In the genomic region with DNA sequence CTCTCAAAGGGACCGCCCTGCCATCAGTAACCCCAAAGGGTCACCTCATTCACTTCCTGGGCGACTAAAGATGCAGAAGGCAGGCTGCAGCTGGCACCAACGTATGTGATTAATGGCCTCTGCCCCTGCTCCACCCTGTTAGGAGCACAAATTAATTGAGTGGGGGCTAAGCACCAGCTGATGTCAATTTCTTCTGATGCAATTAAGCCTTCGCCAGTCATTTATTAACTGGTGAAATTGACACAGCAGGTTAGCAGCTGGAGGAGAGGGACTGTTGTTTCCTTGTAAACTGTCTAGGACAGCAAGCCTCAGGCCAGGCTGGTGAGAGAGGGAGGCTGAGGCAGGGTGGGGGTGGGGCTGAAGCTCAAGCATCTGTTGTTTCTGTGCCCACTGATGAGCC, we compare ENCODE assay signal across 14 mouse cellular contexts. TPM values are rescaled to one million over a fixed set of nuclear protein-coding genes. Genes with fewer than 3 reads are reported as not detected.
DNase-seq lines count a peak whose midpoint lies in the region; ATAC-seq lines count a peak whose summit lies in the region.
"Had no signal": no experiment of that assay in that cellular context is flagged by ENCODE, and none has a peak within 500 bp of the region (broad histone marks: within the 10 kb centered on the region; RNA-seq: fewer than 3 reads in every experiment).

No protein-coding gene starts in this region.

- no peak overlapping the region for H3K9ac ChIP-seq in midbrain, embryonic 13.5 days (replicated peaks)
- H3K9ac ChIP-seq in midbrain, embryonic 16.5 days (ENCODE audit: low read depth, low read length) = no peak overlapping the region
- H3K9ac ChIP-seq in hindbrain, embryonic 11.5 days (ENCODE audit: low read depth, low read length) = no peak overlapping the region
- no peak overlapping the region for H3K9ac ChIP-seq in neural tube, embryonic 13.5 days
- H3K9ac ChIP-seq: limb, embryonic 13.5 days had no signal

- no peak overlapping the region for H3K4me3 ChIP-seq in midbrain, embryonic 13.5 days (replicated peaks)
- H3K4me3 ChIP-seq in midbrain, embryonic 16.5 days (ENCODE audit: low read depth, low read length) = no peak overlapping the region
- H3K4me3 ChIP-seq in hindbrain, embryonic 11.5 days (ENCODE audit: low read depth, low read length) = no peak overlapping the region
- H3K4me3 ChIP-seq in neural tube, embryonic 13.5 days = no peak overlapping the region
- H3K4me3 ChIP-seq: limb, embryonic 13.5 days had no signal

- peak; percentile 55 for DNase-seq in embryo, embryonic 11 days
- no peak for DNase-seq in embryo, embryonic 10 days (ENCODE audit: low spot score)
- peak; percentile 73 for DNase-seq in hindbrain, embryonic 11.5 days (ENCODE audit: low spot score)
- DNase-seq in ovary, adult 18-20 months (ENCODE audit: low spot score) = no peak
- no peak for DNase-seq in spleen, postnatal 10 days (ENCODE audit: low spot score in 2 of 2)
- DNase-seq: cerebellum, postnatal 14 days; gastrocnemius, postnatal 10 days; lung, adult 18-20 months; thymus, postnatal 25 days had no signal

- WGBS in midbrain, embryonic 13.5 days = 35% methylated on average over 4 of the region's 4 CpGs
- WGBS in midbrain, embryonic 16.5 days = 31% methylated on average over 4 of the region's 4 CpGs
- WGBS in hindbrain, embryonic 11.5 days = 45% methylated on average over 4 of the region's 4 CpGs
- WGBS in neural tube, embryonic 13.5 days = 19% methylated on average over 4 of the region's 4 CpGs

- no peaks in the 10 kb centered on the region for H3K27me3 ChIP-seq in midbrain, embryonic 13.5 days
- no peaks in the 10 kb centered on the region for H3K27me3 ChIP-seq in midbrain, embryonic 16.5 days (ENCODE audit: control insufficient read depth, insufficient read depth, low read depth, low read length)
- H3K27me3 ChIP-seq in hindbrain, embryonic 11.5 days (ENCODE audit: control insufficient read depth, insufficient read depth, low read length) = no peaks in the 10 kb centered on the region
- peaks cover 4% of the 10 kb centered on the region for H3K27me3 ChIP-seq in neural tube, embryonic 13.5 days

- no peaks in the 10 kb centered on the region for H3K9me3 ChIP-seq in midbrain, embryonic 13.5 days
- no peaks in the 10 kb centered on the region for H3K9me3 ChIP-seq in midbrain, embryonic 16.5 days (replicated peaks; ENCODE audit: control insufficient read depth, low read length, poor library complexity, severe bottlenecking)
- no peaks in the 10 kb centered on the region for H3K9me3 ChIP-seq in hindbrain, embryonic 11.5 days (ENCODE audit: control insufficient read depth, low read length)
- no peaks in the 10 kb centered on the region for H3K9me3 ChIP-seq in neural tube, embryonic 13.5 days
- H3K9me3 ChIP-seq: limb, embryonic 13.5 days had no signal

- no peak overlapping the region for H3K4me2 ChIP-seq in midbrain, embryonic 13.5 days (replicated peaks)
- H3K4me2 ChIP-seq in midbrain, embryonic 16.5 days (ENCODE audit: low read length) = no peak overlapping the region
- H3K4me2 ChIP-seq in hindbrain, embryonic 11.5 days (replicated peaks; ENCODE audit: low read depth, low read length) = no peak overlapping the region
- no peak overlapping the region for H3K4me2 ChIP-seq in neural tube, embryonic 13.5 days
- H3K4me2 ChIP-seq: heart, embryonic 11.5 days; limb, embryonic 13.5 days had no signal

- peaks cover 15% of the 10 kb centered on the region for H3K4me1 ChIP-seq in midbrain, embryonic 13.5 days (replicated peaks)
- no peaks in the 10 kb centered on the region for H3K4me1 ChIP-seq in midbrain, embryonic 16.5 days (ENCODE audit: control insufficient read depth, insufficient read depth, low read length)
- no peaks in the 10 kb centered on the region for H3K4me1 ChIP-seq in hindbrain, embryonic 11.5 days (replicated peaks; ENCODE audit: control insufficient read depth, insufficient read depth, low read length)
- peaks cover 17% of the 10 kb centered on the region for H3K4me1 ChIP-seq in neural tube, embryonic 13.5 days (replicated peaks)

- H3K27ac ChIP-seq in midbrain, embryonic 13.5 days = peak overlapping the region; percentile 19; the same call in 1 of the 2 replicates
- H3K27ac ChIP-seq in midbrain, embryonic 16.5 days (ENCODE audit: low read length) = no peak overlapping the region
- H3K27ac ChIP-seq in hindbrain, embryonic 11.5 days (ENCODE audit: low read depth, low read length) = peak overlapping the region; percentile 61
- H3K27ac ChIP-seq in neural tube, embryonic 13.5 days (replicated peaks) = peak overlapping the region; percentile 75
- H3K27ac ChIP-seq: limb, embryonic 13.5 days had no signal

- peak; percentile 81 for ATAC-seq in midbrain, embryonic 13.5 days
- ATAC-seq in midbrain, embryonic 16.5 days = no peak
- peak; percentile 94 for ATAC-seq in hindbrain, embryonic 11.5 days (ENCODE audit: low FRiP score)
- ATAC-seq in neural tube, embryonic 13.5 days (ENCODE audit: low read depth) = peak; percentile 88

- no peaks in the 10 kb centered on the region for H3K36me3 ChIP-seq in midbrain, embryonic 13.5 days
- H3K36me3 ChIP-seq in midbrain, embryonic 16.5 days (ENCODE audit: control insufficient read depth, insufficient read depth, low read length) = no peaks in the 10 kb centered on the region
- H3K36me3 ChIP-seq in hindbrain, embryonic 11.5 days (ENCODE audit: control insufficient read depth, insufficient read depth, low read length) = no peaks in the 10 kb centered on the region
- no peaks in the 10 kb centered on the region for H3K36me3 ChIP-seq in neural tube, embryonic 13.5 days
- H3K36me3 ChIP-seq: limb, embryonic 13.5 days had no signal

RNA-seq across cellular contexts. Expression of gene Tor1aip1, which starts 53.8 kb away (rescaled TPM):
- 27.2 and 29.5 TPM in 2 replicates for polyA plus RNA-seq in midbrain, embryonic 13.5 days (2015; fragmentation: Nextera tagmentation; extraction: Ambion mirVana)
- 14.2 and 17.3 TPM in 2 replicates for polyA plus RNA-seq in midbrain, embryonic 16.5 days (2015; fragmentation: Nextera tagmentation; extraction: Ambion mirVana)
- 38.8 and 44.1 TPM in 2 replicates for polyA plus RNA-seq in hindbrain, embryonic 11.5 days (2014; fragmentation: Nextera tagmentation; extraction: Ambion mirVana)
- polyA plus RNA-seq in neural tube, embryonic 13.5 days (2015; fragmentation: Nextera tagmentation; extraction: Ambion mirVana) = 24.2 and 26.5 TPM in 2 replicates

RNA-seq across cellular contexts. Expression of gene Tor1aip2, which starts 54.8 kb away (rescaled TPM):
- polyA plus RNA-seq in midbrain, embryonic 13.5 days (2015; fragmentation: Nextera tagmentation; extraction: Ambion mirVana) = 73.3 and 74.6 TPM in 2 replicates
- polyA plus RNA-seq in midbrain, embryonic 16.5 days (2015; fragmentation: Nextera tagmentation; extraction: Ambion mirVana) = 58.1 and 60.9 TPM in 2 replicates
- 112 and 123 TPM in 2 replicates for polyA plus RNA-seq in hindbrain, embryonic 11.5 days (2014; fragmentation: Nextera tagmentation; extraction: Ambion mirVana)
- polyA plus RNA-seq in neural tube, embryonic 13.5 days (2015; fragmentation: Nextera tagmentation; extraction: Ambion mirVana) = 77.3 and 78.9 TPM in 2 replicates

Comparison
In these comparisons a context has a peak if more than half of its experiments do, and no peak if none do; other contexts are left out.
1. DNase-seq: peak in embryo, embryonic 11 days (single experiment) and hindbrain, embryonic 11.5 days (single experiment); none in embryo, embryonic 10 days (single experiment), ovary, adult 18-20 months (single experiment) and spleen, postnatal 10 days (0 of 2).